Mouse (Mus musculus) neural tube, embryonic 14.5 days (tissue): ENCODE data around the gene Kalrn. TPM values are rescaled to one million over a fixed set of nuclear protein-coding genes. Genes with fewer than 3 reads are reported as not detected.
A peak's percentile ranks its signal among the peaks of the same experiment; 100 is the strongest.

Experiments
- ATAC-seq: fragments of 200-750 bp; cut with Nextera tagmentation; 2 replicates; pipeline ENCODE4 v1.8.0; 2017; ENCODE audit warnings: low read depth, mild to moderate bottlenecking, moderate TSS enrichment, moderate library complexity
- H3K27ac ChIP-seq: fragments of 300-500 bp; sonication (generic); 2 replicates; pipeline ENCODE4 v1.5.1; 2014; ENCODE audit warnings: low read depth, mild to moderate bottlenecking, control low read depth, low read length, moderate library complexity, mixed read lengths
- H3K27me3 ChIP-seq: fragments of 300-500 bp; sonication (generic); 2 replicates; pipeline ENCODE4 v1.6.1; 2014; ENCODE audit warnings: low read length; ENCODE audit not compliant: control insufficient read depth, insufficient read depth
- H3K36me3 ChIP-seq: fragments of 300-500 bp; sonication (generic); 2 replicates; pipeline ENCODE4 v1.6.1; 2014; ENCODE audit warnings: low read length, mixed read lengths; ENCODE audit not compliant: control insufficient read depth, insufficient read depth
- H3K4me1 ChIP-seq: fragments of 300-500 bp; sonication (generic); 2 replicates; pipeline ENCODE4 v1.6.1; 2014; ENCODE audit warnings: low read length; ENCODE audit not compliant: control insufficient read depth, insufficient read depth
- H3K4me2 ChIP-seq: fragments of 300-500 bp; sonication (generic); 2 replicates; pipeline ENCODE4 v1.6.1; 2014; ENCODE audit warnings: mild to moderate bottlenecking, low read depth, low read length, control low read depth
- H3K4me3 ChIP-seq: fragments of 300-500 bp; sonication (generic); 2 replicates; pipeline ENCODE4 v1.5.1; 2014; ENCODE audit warnings: low read depth, low read length, control low read depth, mixed read lengths
- H3K9ac ChIP-seq: fragments of 300-500 bp; sonication (generic); replicated peaks from 2 replicates; pipeline ENCODE4 v1.6.1; 2014; ENCODE audit warnings: low read depth, mild to moderate bottlenecking, control low read depth, low read length, mixed read lengths
- H3K9me3 ChIP-seq: fragments of 300-500 bp; sonication (generic); 2 replicates; pipeline ENCODE4 v1.6.1; 2016; ENCODE audit warnings: low read length; ENCODE audit not compliant: control insufficient read depth
- WGBS: fragments of 180-500 bp; shearing (Covaris S2); extraction: QIAGEN DNeasy Blood & Tissue Kit; methylation state at CpG from one replicate; pipeline ENCODE4 v1.1.7; 2014; 5-methylcytosine and 5-hydroxymethylcytosine counted together
- polyA plus RNA-seq: library from polyadenylated mRNA; unstranded; fragments of >200 nt; fragmentation: Nextera tagmentation; extraction: Ambion mirVana; gene quantifications from 2 replicates; pipeline ENCODE4 v1.2.1, GENCODE M21; 2014

Kalrn gene
- polyA plus RNA-seq, 1 experiment from 2014 or later = 34.2 TPM

DNA sequence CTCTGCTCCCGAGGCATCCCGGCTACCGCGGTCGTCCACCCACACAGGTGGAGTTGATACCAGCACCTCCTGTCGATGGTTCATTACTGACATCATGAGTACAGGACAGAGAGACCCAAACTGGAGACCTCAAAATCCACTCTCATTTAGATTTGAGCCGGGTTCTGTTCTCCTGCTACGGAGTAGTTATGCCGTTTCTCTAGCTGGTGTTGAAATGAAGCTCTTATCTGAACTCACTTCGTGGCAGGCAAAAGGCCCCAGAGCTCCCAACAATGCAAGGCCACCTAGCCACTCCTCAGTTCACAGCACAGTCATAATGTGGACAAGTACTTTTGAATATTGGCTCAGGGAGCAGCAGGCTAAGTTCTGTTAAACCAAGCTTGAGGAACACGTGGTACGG lies 362.1 kb downstream of the Kalrn start:
- WGBS = 90% methylated on average over 12 of the region's 12 CpGs
- no peak overlapping the region for H3K4me3 ChIP-seq
- H3K9ac ChIP-seq = no peak overlapping the region
- no peaks in the 10 kb centered on the region for H3K27me3 ChIP-seq
- no peak for ATAC-seq
- no peaks in the 10 kb centered on the region for H3K4me1 ChIP-seq
- H3K4me2 ChIP-seq = no peak overlapping the region
- H3K36me3 ChIP-seq = peaks cover 9% of the 10 kb centered on the region; the same call in 1 of the 2 replicates
- H3K9me3 ChIP-seq = no peaks in the 10 kb centered on the region
- no peak overlapping the region for H3K27ac ChIP-seq

DNA sequence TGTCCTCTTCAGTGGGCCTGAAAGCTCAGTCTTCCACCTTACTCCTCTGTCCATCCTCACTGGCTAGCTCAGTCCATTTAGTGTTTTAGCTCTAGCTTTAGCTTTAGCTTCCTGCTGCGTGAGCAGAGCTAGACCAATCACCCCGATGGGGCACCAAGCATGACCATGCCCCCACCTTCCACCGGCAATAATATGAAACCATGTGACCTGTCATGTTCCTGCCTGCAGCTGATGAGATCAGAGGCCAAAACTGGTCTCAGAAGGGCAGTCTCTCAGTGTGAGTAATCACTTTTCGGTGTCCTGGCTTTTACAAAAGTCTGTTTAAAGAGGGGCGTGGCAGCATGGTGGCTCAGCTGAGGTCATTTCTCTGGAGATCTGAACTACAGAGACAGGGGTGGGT lies 364.6 kb downstream of the Kalrn start:
- Histone ChIP-seq H3K27ac (no peak overlapping the region), H3K4me1 (no peaks in the 10 kb centered on the region), H3K9ac (no peak overlapping the region), H3K27me3 (no peaks in the 10 kb centered on the region), H3K4me3 (no peak overlapping the region), H3K9me3 (no peaks in the 10 kb centered on the region), H3K36me3 (peaks cover 11% of the 10 kb centered on the region; the same call in 1 of the 2 replicates), H3K4me2 (no peak overlapping the region)
- WGBS = 72% methylated on average over 5 of the region's 5 CpGs
- no peak for ATAC-seq

DNA sequence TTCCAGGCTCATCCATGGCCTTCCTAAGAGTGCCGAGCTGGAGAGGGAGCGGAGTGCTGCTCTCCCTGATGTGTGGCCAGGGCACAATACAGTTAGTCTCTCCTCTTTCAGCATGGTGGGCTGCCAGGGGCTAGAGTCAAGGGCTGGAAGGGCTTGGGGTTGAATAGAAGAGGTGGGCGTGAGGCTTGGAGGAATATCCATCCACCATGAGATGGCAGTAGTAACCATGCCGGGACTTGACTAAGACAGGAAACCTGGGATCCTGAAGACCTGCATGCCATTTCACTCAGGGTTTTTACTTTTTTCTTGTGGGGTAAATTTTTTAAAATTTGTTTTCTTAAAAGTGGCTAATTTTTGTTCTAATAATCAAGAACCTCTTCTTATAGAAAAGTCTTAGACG lies 365.4 kb downstream of the Kalrn start:
- WGBS = 93% methylated on average over 5 of the region's 5 CpGs
- Histone ChIP-seq H3K4me1 (no peaks in the 10 kb centered on the region), H3K27me3 (no peaks in the 10 kb centered on the region), H3K9ac (no peak overlapping the region), H3K9me3 (no peaks in the 10 kb centered on the region), H3K4me2 (no peak overlapping the region), H3K36me3 (peaks cover 19% of the 10 kb centered on the region), H3K4me3 (no peak overlapping the region), H3K27ac (no peak overlapping the region)
- no peak for ATAC-seq

DNA sequence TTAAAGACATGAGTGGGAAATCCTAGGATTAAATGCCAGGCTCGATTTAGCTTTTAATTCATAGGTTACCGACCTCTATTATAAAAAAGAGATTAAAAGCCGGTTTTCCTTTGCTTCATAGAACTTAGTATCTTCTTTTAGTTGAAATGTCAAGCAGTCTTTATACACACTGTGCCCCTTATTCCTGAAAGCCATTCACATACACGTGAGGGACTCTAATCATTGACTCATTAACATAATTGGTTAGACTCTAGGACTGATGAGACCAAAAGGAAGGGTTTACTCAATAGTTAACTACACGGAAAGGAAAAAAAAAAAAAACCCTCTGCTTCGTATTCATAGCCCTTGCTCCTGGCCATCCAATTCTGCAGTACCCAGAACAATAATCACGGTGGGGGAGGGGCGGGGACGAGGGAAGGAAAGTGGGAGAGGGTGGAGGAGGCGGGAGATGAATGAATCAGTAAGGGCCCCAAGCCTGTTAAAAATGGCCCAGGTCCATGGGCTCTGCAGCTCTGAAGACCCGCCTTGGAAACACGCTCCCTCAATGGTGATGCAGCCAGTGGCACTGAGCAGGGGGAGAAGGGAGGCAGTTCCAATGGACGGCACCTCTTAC lies 368.7 kb downstream of the Kalrn start:
- Histone ChIP-seq H3K36me3 (peaks cover 10% of the 10 kb centered on the region), H3K9ac (no peak overlapping the region), H3K4me3 (no peak overlapping the region), H3K4me2 (no peak overlapping the region), H3K27ac (no peak overlapping the region), H3K9me3 (no peaks in the 10 kb centered on the region), H3K4me1 (no peaks in the 10 kb centered on the region), H3K27me3 (no peaks in the 10 kb centered on the region)
- no peak for ATAC-seq
- WGBS = 69% methylated on average over 13 of the region's 13 CpGs

DNA sequence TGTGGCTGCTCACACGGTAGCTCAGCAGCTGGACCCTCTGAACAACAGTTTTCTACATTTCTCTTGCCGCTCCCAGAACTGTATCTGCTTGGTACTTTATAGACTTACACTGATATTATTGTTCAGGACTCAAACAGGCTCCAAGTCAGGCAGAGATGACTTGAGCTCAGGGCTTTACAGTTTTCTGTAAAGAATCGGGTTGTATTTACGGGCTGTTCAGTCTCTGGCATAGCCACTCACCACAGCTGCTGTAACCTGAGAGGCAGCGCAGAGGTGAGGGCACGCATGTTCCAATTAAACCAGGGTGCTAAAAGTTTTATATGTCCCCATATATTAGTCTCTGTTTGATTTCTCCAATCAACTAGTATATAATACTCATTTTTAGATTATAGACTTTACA lies 373.8 kb downstream of the Kalrn start:
- WGBS = 89% methylated on average over 6 of the region's 6 CpGs
- no peak overlapping the region for H3K4me3 ChIP-seq
- no peaks in the 10 kb centered on the region for H3K4me1 ChIP-seq
- H3K27ac ChIP-seq = no peak overlapping the region
- ATAC-seq = no peak
- peaks cover 19% of the 10 kb centered on the region for H3K36me3 ChIP-seq
- no peak overlapping the region for H3K9ac ChIP-seq
- no peaks in the 10 kb centered on the region for H3K27me3 ChIP-seq
- no peaks in the 10 kb centered on the region for H3K9me3 ChIP-seq
- no peak overlapping the region for H3K4me2 ChIP-seq

DNA sequence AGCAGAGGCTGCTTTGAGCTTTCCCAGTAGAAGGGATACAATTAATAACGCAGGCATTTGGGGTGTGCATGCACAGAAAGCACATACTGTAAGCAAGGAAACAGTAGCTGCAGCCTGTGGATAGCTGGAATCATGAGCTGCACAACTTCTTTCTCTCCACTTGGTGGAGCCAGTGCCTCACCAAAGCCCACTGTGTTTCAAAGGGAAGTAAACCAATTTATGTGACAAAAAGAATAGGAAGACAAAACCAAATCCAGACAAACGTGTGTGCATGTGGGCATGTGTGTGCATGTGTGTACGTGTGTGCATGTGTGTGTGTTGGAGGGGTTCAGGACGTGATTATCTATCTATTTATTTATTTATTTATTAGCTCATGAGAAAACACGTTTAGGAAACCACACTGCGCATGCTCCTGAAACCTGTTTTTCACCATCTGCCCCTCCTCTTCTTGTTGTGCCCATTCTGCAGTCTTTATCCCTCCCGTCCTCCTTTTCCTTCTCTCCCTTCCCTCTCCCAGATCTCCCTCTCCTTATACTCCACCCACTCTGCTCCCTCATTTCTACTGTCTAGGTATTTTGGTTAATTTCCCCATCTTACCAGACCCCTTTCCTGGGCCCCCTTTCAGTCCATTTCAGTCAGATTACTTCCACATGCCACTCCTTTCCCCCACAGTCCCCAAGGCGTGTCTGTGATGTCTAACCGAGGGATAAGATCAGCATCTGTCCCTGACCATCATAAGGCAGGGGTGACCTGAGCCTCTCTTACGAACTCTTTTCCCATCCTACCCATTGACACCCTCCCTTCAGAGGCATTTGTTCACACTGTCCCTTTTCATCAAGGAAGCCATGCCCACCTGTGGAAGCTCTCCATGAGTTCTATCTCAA lies 380.1 kb downstream of the Kalrn start:
- 54% methylated on average over 10 of the region's 10 CpGs for WGBS
- ATAC-seq = peak; percentile 38; the same call in 1 of the 2 replicates
- no peak overlapping the region for H3K27ac ChIP-seq
- H3K4me2 ChIP-seq = no peak overlapping the region
- no peaks in the 10 kb centered on the region for H3K27me3 ChIP-seq
- H3K4me3 ChIP-seq = no peak overlapping the region
- peaks cover 18% of the 10 kb centered on the region for H3K36me3 ChIP-seq
- no peaks in the 10 kb centered on the region for H3K4me1 ChIP-seq
- H3K9ac ChIP-seq = no peak overlapping the region
- no peaks in the 10 kb centered on the region for H3K9me3 ChIP-seq

GRCm38 (mm10) chr16:34184721-34185120 lies 388.6 kb downstream of the Kalrn start:
- WGBS = 83% methylated on average over 3 of the region's 3 CpGs
- H3K9ac ChIP-seq = no peak overlapping the region
- H3K4me1 ChIP-seq = no peaks in the 10 kb centered on the region
- no peak for ATAC-seq
- H3K9me3 ChIP-seq = no peaks in the 10 kb centered on the region
- no peak overlapping the region for H3K4me3 ChIP-seq
- H3K27ac ChIP-seq = no peak overlapping the region
- no peaks in the 10 kb centered on the region for H3K27me3 ChIP-seq
- H3K36me3 ChIP-seq = peaks cover 9% of the 10 kb centered on the region; the same call in 1 of the 2 replicates
- no peak overlapping the region for H3K4me2 ChIP-seq

- Histone ChIP-seq H3K4me1 (no peaks in the 10 kb centered on the region), H3K27ac (no peak overlapping the region), H3K4me3 (no peak overlapping the region), H3K36me3 (peaks cover 7% of the 10 kb centered on the region; the same call in 1 of the 2 replicates), H3K9me3 (no peaks in the 10 kb centered on the region), H3K27me3 (no peaks in the 10 kb centered on the region), H3K4me2 (no peak overlapping the region), H3K9ac (no peak overlapping the region)
- 90% methylated on average over 4 of the region's 4 CpGs for WGBS
- no peak for ATAC-seq
Measured at GRCm38 (mm10) chr16:34183186-34183585, 390.1 kb downstream of the Kalrn start.

GRCm38 (mm10) chr16:34175625-34176024 lies 397.7 kb downstream of the Kalrn start:
- 87% methylated on average over 4 of the region's 4 CpGs for WGBS
- ATAC-seq = no peak
- H3K4me3 ChIP-seq = no peak overlapping the region
- no peaks in the 10 kb centered on the region for H3K4me1 ChIP-seq
- no peak overlapping the region for H3K9ac ChIP-seq
- no peak overlapping the region for H3K27ac ChIP-seq
- peaks cover 49% of the 10 kb centered on the region for H3K36me3 ChIP-seq
- no peaks in the 10 kb centered on the region for H3K27me3 ChIP-seq
- H3K4me2 ChIP-seq = no peak overlapping the region
- H3K9me3 ChIP-seq = no peaks in the 10 kb centered on the region
